Mouse (Mus musculus) gastrocnemius, postnatal 10 days (tissue): ENCODE data around the gene Rnf113a2. TPM values are rescaled to one million over a fixed set of nuclear protein-coding genes. Genes with fewer than 3 reads are reported as not detected.

Experiments used
- DNase-seq: peaks from one replicate; pipeline ENCODE4 v3.0.0; 2021; ENCODE audit warnings: mixed read lengths
- long read RNA-seq, 2 experiments: library from polyadenylated mRNA; stranded (forward); transcript quantifications; one replicate each; pipeline ENCODE4 v2.0.0; 2021
- total RNA-seq, 2 experiments: library from RNA; stranded (reverse); gene quantifications; 2 replicates each; pipeline ENCODE4 v1.2.3; 2021

The Rnf113a2 gene
- 1 to 10 TPM; 5.9 to 6.8 TPM for total RNA-seq
- long read RNA-seq, experiment 1, transcript Rnf113a2-201 (1 exons, 1,383 nt), result major isoform, 5 of 5 reads
- long read RNA-seq, experiment 1, partial matches to known transcripts, result 0 of 5 reads
- long read RNA-seq, experiment 1, other reads (novel, unspliced or antisense), result 0 of 5 reads
- long read RNA-seq, experiment 2, transcript Rnf113a2-201 (1 exons, 1,383 nt), result major isoform, 7 of 7 reads
- long read RNA-seq, experiment 2, partial matches to known transcripts, result 0 of 7 reads
- long read RNA-seq, experiment 2, other reads (novel, unspliced or antisense), result 0 of 7 reads

- peak; percentile 80 for DNase-seq
Observed at GRCm38 (mm10) chr12:84416834-84417604, at the start of gene Rnf113a2. Rnf113a2 (plus strand) TSS chr12:84417196.

- no peak for DNase-seq
Observed at GRCm38 (mm10) chr12:84371647-84372046, 45.3 kb upstream of the Rnf113a2 start.

GRCm38 (mm10) chr12:84373831-84374481 lies 43.0 kb upstream of the Rnf113a2 start:
- DNase-seq, result no peak

GRCm38 (mm10) chr12:84382369-84382768 lies 34.6 kb upstream of the Rnf113a2 start:
- DNase-seq, result no peak

- no peak for DNase-seq
Observed at GRCm38 (mm10) chr12:84384644-84385081, 32.3 kb upstream of the Rnf113a2 start.

- no peak for DNase-seq
Observed at GRCm38 (mm10) chr12:84385408-84385807, 31.6 kb upstream of the Rnf113a2 start.

- no peak for DNase-seq
Observed at GRCm38 (mm10) chr12:84388097-84388496, 28.9 kb upstream of the Rnf113a2 start.

- DNase-seq, result no peak
Observed at GRCm38 (mm10) chr12:84388774-84389400, 28.1 kb upstream of the Rnf113a2 start.

GRCm38 (mm10) chr12:84390336-84390735 lies 26.7 kb upstream of the Rnf113a2 start:
- no peak for DNase-seq

- no peak for DNase-seq
Observed at GRCm38 (mm10) chr12:84392681-84393080, 24.3 kb upstream of the Rnf113a2 start.

- no peak for DNase-seq
Observed at GRCm38 (mm10) chr12:84393847-84394246, 23.1 kb upstream of the Rnf113a2 start.

- no peak for DNase-seq
Observed at GRCm38 (mm10) chr12:84396947-84397679, 19.9 kb upstream of the Rnf113a2 start.

- no peak for DNase-seq
Observed at GRCm38 (mm10) chr12:84397685-84398084, 19.3 kb upstream of the Rnf113a2 start.

GRCm38 (mm10) chr12:84398629-84399028 lies 18.4 kb upstream of the Rnf113a2 start:
- no peak for DNase-seq

GRCm38 (mm10) chr12:84399135-84399534 lies 17.9 kb upstream of the Rnf113a2 start:
- no peak for DNase-seq

GRCm38 (mm10) chr12:84399663-84400062 lies 17.3 kb upstream of the Rnf113a2 start:
- DNase-seq, result no peak

GRCm38 (mm10) chr12:84400068-84400467 lies 16.9 kb upstream of the Rnf113a2 start:
- DNase-seq, result no peak

GRCm38 (mm10) chr12:84400653-84401052 lies 16.3 kb upstream of the Rnf113a2 start:
- DNase-seq, result no peak

- DNase-seq, result no peak
Observed at GRCm38 (mm10) chr12:84402923-84403322, 14.1 kb upstream of the Rnf113a2 start.

- DNase-seq, result no peak
Observed at GRCm38 (mm10) chr12:84404541-84404940, 12.5 kb upstream of the Rnf113a2 start.

GRCm38 (mm10) chr12:84407259-84407658 lies 9.7 kb upstream of the Rnf113a2 start:
- DNase-seq, result no peak
